Mouse (Mus musculus): ENCODE measurements around the gene Ltbp3. TPM values are rescaled to one million over a fixed set of nuclear protein-coding genes. Genes with fewer than 3 reads are reported as not detected.
A peak's percentile ranks its signal among the peaks of the same experiment; 100 is the strongest.

Ltbp3 gene
- polyA plus RNA-seq, 1 experiment, result 10.5 TPM

GRCm38 (mm10) chr19:5800632-5801431 lies 60.1 kb downstream of the Ltbp3 start:
- TF ChIP-seq POLR2A (IDR thresholded peaks at IDR 0.05; ENCODE audit: borderline replicate concordance, control insufficient read depth, low read depth, low read length) (peak; percentile 85; the same call in 1 of the 2 replicates), CTCF (IDR thresholded peaks at IDR 0.05; ENCODE audit: control insufficient read depth, insufficient read depth, low read length) (no peak)
- H3K27ac ChIP-seq (ENCODE audit: control insufficient read depth, insufficient read depth, low read depth, low read length, poor library complexity), result peak overlapping the region; percentile 84
- H3K4me3 ChIP-seq (replicated peaks; ENCODE audit: control insufficient read depth, low read depth, low read length), result peak overlapping the region; percentile 81
- under 1% methylated on average over 19 of the region's 19 CpGs for WGBS
- no peaks in the 10 kb centered on the region; the same call in 1 of the 2 replicates for H3K4me1 ChIP-seq (ENCODE audit: control insufficient read depth, insufficient read depth, low read length)

- Histone ChIP-seq H3K4me1 (ENCODE audit: control insufficient read depth, insufficient read depth, low read length) (no peaks in the 10 kb centered on the region; the same call in 1 of the 2 replicates), H3K27ac (ENCODE audit: control insufficient read depth, insufficient read depth, low read depth, low read length, poor library complexity) (peak overlapping the region; percentile 87), H3K4me3 (replicated peaks; ENCODE audit: control insufficient read depth, low read depth, low read length) (peak overlapping the region; percentile 81)
- 0% methylated on average over 3 of the region's 3 CpGs for WGBS
- TF ChIP-seq POLR2A (IDR thresholded peaks at IDR 0.05; ENCODE audit: borderline replicate concordance, control insufficient read depth, low read depth, low read length), result no peak
Measured at GRCm38 (mm10) chr19:5801432-5801964, 60.8 kb downstream of the Ltbp3 start.

GRCm38 (mm10) chr19:5802011-5802786 lies 61.5 kb downstream of the Ltbp3 start:
- peak overlapping the region; percentile 73 for H3K4me3 ChIP-seq (replicated peaks; ENCODE audit: control insufficient read depth, low read depth, low read length)
- peaks cover 1% of the 10 kb centered on the region; the same call in 1 of the 2 replicates for H3K4me1 ChIP-seq (ENCODE audit: control insufficient read depth, insufficient read depth, low read length)
- WGBS, result under 1% methylated on average over 25 of the region's 25 CpGs
- H3K27ac ChIP-seq (ENCODE audit: control insufficient read depth, insufficient read depth, low read depth, low read length, poor library complexity), result peak overlapping the region; percentile 100
- TF ChIP-seq CTCF (IDR thresholded peaks at IDR 0.05; ENCODE audit: control insufficient read depth, insufficient read depth, low read length) (no peak), POLR2A (IDR thresholded peaks at IDR 0.05; ENCODE audit: borderline replicate concordance, control insufficient read depth, low read depth, low read length) (peak; percentile 100)

- Histone ChIP-seq H3K4me3 (replicated peaks; ENCODE audit: control insufficient read depth, low read depth, low read length) (peak overlapping the region; percentile 82), H3K27ac (ENCODE audit: control insufficient read depth, insufficient read depth, low read depth, low read length, poor library complexity) (peak overlapping the region; percentile 100), H3K4me1 (ENCODE audit: control insufficient read depth, insufficient read depth, low read length) (peaks cover 1% of the 10 kb centered on the region; the same call in 1 of the 2 replicates)
- no peak for TF ChIP-seq POLR2A (IDR thresholded peaks at IDR 0.05; ENCODE audit: borderline replicate concordance, control insufficient read depth, low read depth, low read length)
- no peak for TF ChIP-seq CTCF (IDR thresholded peaks at IDR 0.05; ENCODE audit: control insufficient read depth, insufficient read depth, low read length)
- WGBS, result under 1% methylated on average over 4 of the region's 4 CpGs
Measured at GRCm38 (mm10) chr19:5802787-5803040, 62.0 kb downstream of the Ltbp3 start.

GRCm38 (mm10) chr19:5803041-5803880 lies 62.6 kb downstream of the Ltbp3 start:
- peak overlapping the region; percentile 82 for H3K4me3 ChIP-seq (replicated peaks; ENCODE audit: control insufficient read depth, low read depth, low read length)
- TF ChIP-seq CTCF (IDR thresholded peaks at IDR 0.05; ENCODE audit: control insufficient read depth, insufficient read depth, low read length), result no peak
- peak; percentile 87 for TF ChIP-seq POLR2A (IDR thresholded peaks at IDR 0.05; ENCODE audit: borderline replicate concordance, control insufficient read depth, low read depth, low read length)
- H3K4me1 ChIP-seq (ENCODE audit: control insufficient read depth, insufficient read depth, low read length), result peaks cover 4% of the 10 kb centered on the region
- under 1% methylated on average over 67 of the region's 67 CpGs for WGBS
- peak overlapping the region; percentile 100 for H3K27ac ChIP-seq (ENCODE audit: control insufficient read depth, insufficient read depth, low read depth, low read length, poor library complexity)

GRCm38 (mm10) chr19:5803881-5804279 lies 63.2 kb downstream of the Ltbp3 start:
- peak overlapping the region; percentile 100 for H3K27ac ChIP-seq (ENCODE audit: control insufficient read depth, insufficient read depth, low read depth, low read length, poor library complexity)
- 3% methylated on average over 16 of the region's 16 CpGs for WGBS
- TF ChIP-seq CTCF (IDR thresholded peaks at IDR 0.05; ENCODE audit: control insufficient read depth, insufficient read depth, low read length) (no peak), POLR2A (IDR thresholded peaks at IDR 0.05; ENCODE audit: borderline replicate concordance, control insufficient read depth, low read depth, low read length) (no peak)
- H3K4me1 ChIP-seq (ENCODE audit: control insufficient read depth, insufficient read depth, low read length), result peaks cover 4% of the 10 kb centered on the region
- H3K4me3 ChIP-seq (replicated peaks; ENCODE audit: control insufficient read depth, low read depth, low read length), result peak overlapping the region; percentile 47

GRCm38 (mm10) chr19:5804371-5804899 lies 63.7 kb downstream of the Ltbp3 start:
- 17% methylated on average over 8 of the region's 8 CpGs for WGBS
- H3K27ac ChIP-seq (ENCODE audit: control insufficient read depth, insufficient read depth, low read depth, low read length, poor library complexity), result peak overlapping the region; percentile 100; the same call in 1 of the 2 replicates
- no peak overlapping the region for H3K4me3 ChIP-seq (replicated peaks; ENCODE audit: control insufficient read depth, low read depth, low read length)
- TF ChIP-seq POLR2A (IDR thresholded peaks at IDR 0.05; ENCODE audit: borderline replicate concordance, control insufficient read depth, low read depth, low read length), result no peak
- no peak for TF ChIP-seq CTCF (IDR thresholded peaks at IDR 0.05; ENCODE audit: control insufficient read depth, insufficient read depth, low read length)
- peaks cover 4% of the 10 kb centered on the region for H3K4me1 ChIP-seq (ENCODE audit: control insufficient read depth, insufficient read depth, low read length)
